Mouse (Mus musculus): ENCODE data around the gene Sycp2. TPM values are rescaled to one million over a fixed set of nuclear protein-coding genes. Genes with fewer than 3 reads are reported as not detected.

The Sycp2 gene
- polyA plus RNA-seq, 1 experiment from 2014 or later = not detected

DNA sequence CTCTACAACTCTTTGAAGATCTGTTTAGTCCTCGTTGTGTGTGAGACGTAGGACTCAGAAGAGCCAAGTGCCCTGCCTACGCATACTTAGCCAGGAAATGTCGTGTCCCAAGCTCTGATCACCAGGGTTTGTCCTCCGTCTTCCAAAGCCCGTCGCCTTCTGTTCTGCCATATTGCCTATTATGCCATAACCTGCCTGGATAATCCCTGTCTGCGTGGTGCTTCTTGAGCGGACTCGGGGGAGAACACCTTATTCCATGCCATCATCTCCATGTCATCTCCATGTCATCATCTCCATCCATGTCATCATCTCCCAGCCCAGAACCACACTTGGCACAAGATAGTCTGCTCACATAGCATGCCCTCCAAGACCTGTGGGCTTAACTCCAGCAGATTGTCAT lies 81.4 kb downstream of the Sycp2 start:
- Histone ChIP-seq H3K36me3 (ENCODE audit: control insufficient read depth, insufficient read depth, low read length) (no peaks in the 10 kb centered on the region), H3K27ac (ENCODE audit: low read length) (no peak overlapping the region), H3K9me3 (ENCODE audit: control insufficient read depth, low read length) (no peaks in the 10 kb centered on the region), H3K4me2 (ENCODE audit: low read depth, low read length) (no peak overlapping the region), H3K27me3 (ENCODE audit: control insufficient read depth, insufficient read depth, low read depth, low read length) (no peaks in the 10 kb centered on the region), H3K4me3 (ENCODE audit: low read length) (no peak overlapping the region), H3K9ac (ENCODE audit: low read length) (no peak overlapping the region), H3K4me1 (replicated peaks; ENCODE audit: control insufficient read depth, insufficient read depth, low read length) (peaks cover 4% of the 10 kb centered on the region; the same call in 1 of the 2 replicates)
- WGBS = 81% methylated on average over 10 of the region's 10 CpGs
- no peak for ATAC-seq (ENCODE audit: low read depth)

DNA sequence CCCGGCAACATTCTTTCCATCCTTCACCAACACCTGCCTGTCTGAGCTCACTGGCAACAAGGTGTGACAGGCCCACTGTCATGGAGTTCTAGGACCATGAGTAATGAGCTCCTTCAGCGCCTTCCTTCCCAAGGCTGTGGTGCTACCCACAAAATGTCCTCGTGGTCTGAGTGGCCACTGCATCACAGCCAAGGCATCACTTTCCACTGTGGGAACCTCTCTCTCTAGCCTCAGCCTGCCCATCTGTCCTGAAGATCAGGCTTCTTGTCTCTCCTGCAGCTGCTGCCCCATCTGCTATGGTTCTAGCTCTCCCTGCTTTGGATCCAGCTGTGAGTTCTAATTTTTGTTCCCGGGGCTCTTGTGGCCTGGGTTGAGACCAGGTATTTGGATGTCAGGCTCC lies 82.7 kb downstream of the Sycp2 start:
- WGBS = 70% methylated on average over 4 of the region's 4 CpGs
- Histone ChIP-seq H3K4me2 (ENCODE audit: low read depth, low read length) (no peak overlapping the region), H3K36me3 (ENCODE audit: control insufficient read depth, insufficient read depth, low read length) (no peaks in the 10 kb centered on the region), H3K4me1 (replicated peaks; ENCODE audit: control insufficient read depth, insufficient read depth, low read length) (peaks cover 4% of the 10 kb centered on the region; the same call in 1 of the 2 replicates), H3K27ac (ENCODE audit: low read length) (no peak overlapping the region), H3K9ac (ENCODE audit: low read length) (no peak overlapping the region), H3K9me3 (ENCODE audit: control insufficient read depth, low read length) (no peaks in the 10 kb centered on the region), H3K27me3 (ENCODE audit: control insufficient read depth, insufficient read depth, low read depth, low read length) (no peaks in the 10 kb centered on the region), H3K4me3 (ENCODE audit: low read length) (no peak overlapping the region)
- ATAC-seq (ENCODE audit: low read depth) = no peak

DNA sequence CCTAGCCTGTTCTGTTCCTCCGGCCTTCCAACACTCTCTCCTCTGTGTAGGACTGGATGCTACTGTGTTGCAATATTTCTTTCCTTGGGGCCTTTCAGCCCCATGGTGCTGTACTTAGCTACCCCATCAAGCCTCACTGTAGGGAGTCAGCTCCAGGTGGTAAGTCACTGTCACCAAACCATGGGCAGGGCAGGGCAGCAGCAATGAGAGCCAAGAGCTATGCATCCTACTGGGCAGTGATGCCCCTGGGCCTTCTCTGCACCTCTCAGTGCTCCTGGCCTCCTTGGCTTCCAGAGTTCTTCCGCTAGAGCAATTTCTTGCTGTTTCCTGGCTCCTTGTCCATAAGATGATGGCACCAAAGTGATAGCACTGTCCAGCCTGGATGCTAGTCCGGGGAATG lies 83.1 kb downstream of the Sycp2 start:
- no peaks in the 10 kb centered on the region for H3K9me3 ChIP-seq (ENCODE audit: control insufficient read depth, low read length)
- H3K36me3 ChIP-seq (ENCODE audit: control insufficient read depth, insufficient read depth, low read length) = no peaks in the 10 kb centered on the region
- no peak overlapping the region for H3K4me2 ChIP-seq (ENCODE audit: low read depth, low read length)
- 82% methylated on average over 3 of the region's 3 CpGs for WGBS
- H3K9ac ChIP-seq (ENCODE audit: low read length) = no peak overlapping the region
- no peaks in the 10 kb centered on the region for H3K27me3 ChIP-seq (ENCODE audit: control insufficient read depth, insufficient read depth, low read depth, low read length)
- no peak for ATAC-seq (ENCODE audit: low read depth)
- H3K27ac ChIP-seq (ENCODE audit: low read length) = no peak overlapping the region
- H3K4me1 ChIP-seq (replicated peaks; ENCODE audit: control insufficient read depth, insufficient read depth, low read length) = peaks cover 4% of the 10 kb centered on the region; the same call in 1 of the 2 replicates
- H3K4me3 ChIP-seq (ENCODE audit: low read length) = no peak overlapping the region

DNA sequence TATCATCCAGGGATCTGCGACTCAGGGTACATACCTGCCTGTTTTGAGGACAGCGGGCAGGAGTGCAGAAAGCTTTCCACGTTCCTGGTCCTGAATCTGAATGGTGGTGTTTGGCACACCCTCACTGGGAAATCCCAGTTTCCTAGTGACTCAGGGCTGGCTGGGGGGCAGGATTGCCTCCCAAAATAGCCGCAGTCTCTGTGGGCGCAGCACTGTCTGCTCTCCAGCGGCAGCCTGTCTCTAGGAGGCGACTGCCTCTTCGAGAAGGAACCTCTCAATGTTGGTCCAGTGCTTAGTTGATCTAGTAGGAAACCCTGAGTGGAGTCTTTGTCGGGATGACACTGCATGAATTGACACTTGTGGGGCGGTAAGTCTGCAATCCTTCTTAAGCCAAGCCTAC lies 86.2 kb downstream of the Sycp2 start:
- no peak for ATAC-seq (ENCODE audit: low read depth)
- Histone ChIP-seq H3K9me3 (ENCODE audit: control insufficient read depth, low read length) (no peaks in the 10 kb centered on the region), H3K27me3 (ENCODE audit: control insufficient read depth, insufficient read depth, low read depth, low read length) (no peaks in the 10 kb centered on the region), H3K9ac (ENCODE audit: low read length) (no peak overlapping the region), H3K4me2 (ENCODE audit: low read depth, low read length) (no peak overlapping the region), H3K4me1 (replicated peaks; ENCODE audit: control insufficient read depth, insufficient read depth, low read length) (no peaks in the 10 kb centered on the region), H3K4me3 (ENCODE audit: low read length) (no peak overlapping the region), H3K36me3 (ENCODE audit: control insufficient read depth, insufficient read depth, low read length) (no peaks in the 10 kb centered on the region), H3K27ac (ENCODE audit: low read length) (no peak overlapping the region)
- WGBS = 76% methylated on average over 10 of the region's 10 CpGs

DNA sequence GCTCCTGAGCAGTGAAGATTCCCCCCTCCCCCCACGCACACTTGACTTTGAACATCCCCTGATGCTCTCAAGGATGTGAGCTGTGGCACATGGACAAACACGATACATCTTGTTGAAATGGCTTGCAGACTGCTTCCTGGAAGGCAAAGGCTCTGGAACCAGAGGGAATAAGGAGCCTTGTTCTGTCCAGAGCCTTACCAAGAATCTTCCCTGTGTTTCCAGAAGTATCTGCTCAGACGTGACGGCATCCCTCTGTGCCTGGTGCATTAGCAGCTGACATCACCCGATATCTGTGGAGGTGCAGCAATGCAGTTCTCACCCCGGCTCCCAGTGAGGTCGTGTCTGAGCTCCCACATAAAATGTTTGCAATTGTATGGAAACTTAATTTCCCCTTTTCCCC lies 87.7 kb downstream of the Sycp2 start:
- WGBS = 61% methylated on average over 7 of the region's 7 CpGs
- no peak for ATAC-seq (ENCODE audit: low read depth)
- H3K9ac ChIP-seq (ENCODE audit: low read length) = no peak overlapping the region
- no peaks in the 10 kb centered on the region for H3K9me3 ChIP-seq (ENCODE audit: control insufficient read depth, low read length)
- no peaks in the 10 kb centered on the region for H3K4me1 ChIP-seq (replicated peaks; ENCODE audit: control insufficient read depth, insufficient read depth, low read length)
- no peak overlapping the region for H3K27ac ChIP-seq (ENCODE audit: low read length)
- H3K27me3 ChIP-seq (ENCODE audit: control insufficient read depth, insufficient read depth, low read depth, low read length) = no peaks in the 10 kb centered on the region
- H3K4me2 ChIP-seq (ENCODE audit: low read depth, low read length) = no peak overlapping the region
- H3K36me3 ChIP-seq (ENCODE audit: control insufficient read depth, insufficient read depth, low read length) = no peaks in the 10 kb centered on the region
- no peak overlapping the region for H3K4me3 ChIP-seq (ENCODE audit: low read length)

DNA sequence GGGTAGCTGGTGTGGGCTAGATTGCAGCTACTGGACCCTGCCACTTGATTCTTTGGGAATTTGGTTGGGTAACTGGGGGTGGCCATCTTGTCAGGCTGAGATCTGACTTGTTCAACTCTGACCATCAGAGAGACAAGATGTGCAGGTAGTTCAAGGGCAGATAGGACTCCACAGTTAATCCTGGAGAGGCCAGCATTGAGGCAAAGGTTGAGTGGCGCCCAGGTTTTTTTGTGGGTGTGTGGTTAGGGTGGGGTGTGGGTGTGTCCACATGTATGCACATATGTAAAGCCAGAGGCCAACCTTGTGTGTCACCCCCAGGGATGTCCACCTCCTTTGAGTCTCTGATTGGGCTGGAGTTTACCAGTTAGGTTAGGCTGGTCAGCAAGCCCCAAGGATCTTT lies 91.2 kb downstream of the Sycp2 start:
- H3K4me3 ChIP-seq (ENCODE audit: low read length) = no peak overlapping the region
- no peaks in the 10 kb centered on the region for H3K27me3 ChIP-seq (ENCODE audit: control insufficient read depth, insufficient read depth, low read depth, low read length)
- no peaks in the 10 kb centered on the region for H3K4me1 ChIP-seq (replicated peaks; ENCODE audit: control insufficient read depth, insufficient read depth, low read length)
- 64% methylated on average over 1 of the region's 1 CpGs for WGBS
- no peaks in the 10 kb centered on the region for H3K9me3 ChIP-seq (ENCODE audit: control insufficient read depth, low read length)
- H3K9ac ChIP-seq (ENCODE audit: low read length) = no peak overlapping the region
- H3K4me2 ChIP-seq (ENCODE audit: low read depth, low read length) = no peak overlapping the region
- no peaks in the 10 kb centered on the region for H3K36me3 ChIP-seq (ENCODE audit: control insufficient read depth, insufficient read depth, low read length)
- ATAC-seq (ENCODE audit: low read depth) = no peak
- H3K27ac ChIP-seq (ENCODE audit: low read length) = no peak overlapping the region

DNA sequence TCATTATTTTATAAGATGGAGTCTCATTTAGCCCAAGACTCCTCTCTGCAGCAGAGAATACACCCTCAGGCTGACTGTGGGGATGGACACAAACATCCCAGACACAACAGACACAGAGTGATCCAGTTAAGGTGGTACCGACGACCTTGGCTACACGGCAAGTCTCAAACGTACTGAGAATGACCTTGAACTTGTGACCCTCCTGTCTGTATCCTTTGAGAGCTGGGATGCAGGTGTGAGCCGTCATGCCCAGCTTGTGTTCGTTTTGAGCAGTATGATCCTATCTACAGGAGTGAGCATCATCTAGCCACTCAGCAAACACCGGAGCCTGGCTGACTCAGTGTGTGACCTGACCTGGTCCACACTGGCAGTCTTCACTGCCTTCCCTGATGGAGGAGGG lies 93.9 kb downstream of the Sycp2 start:
- Histone ChIP-seq H3K4me2 (ENCODE audit: low read depth, low read length) (no peak overlapping the region), H3K27ac (ENCODE audit: low read length) (no peak overlapping the region), H3K27me3 (ENCODE audit: control insufficient read depth, insufficient read depth, low read depth, low read length) (no peaks in the 10 kb centered on the region), H3K9ac (ENCODE audit: low read length) (no peak overlapping the region), H3K4me1 (replicated peaks; ENCODE audit: control insufficient read depth, insufficient read depth, low read length) (no peaks in the 10 kb centered on the region), H3K4me3 (ENCODE audit: low read length) (no peak overlapping the region), H3K36me3 (ENCODE audit: control insufficient read depth, insufficient read depth, low read length) (no peaks in the 10 kb centered on the region), H3K9me3 (ENCODE audit: control insufficient read depth, low read length) (no peaks in the 10 kb centered on the region)
- ATAC-seq (ENCODE audit: low read depth) = no peak
- WGBS = 58% methylated on average over 7 of the region's 7 CpGs

DNA sequence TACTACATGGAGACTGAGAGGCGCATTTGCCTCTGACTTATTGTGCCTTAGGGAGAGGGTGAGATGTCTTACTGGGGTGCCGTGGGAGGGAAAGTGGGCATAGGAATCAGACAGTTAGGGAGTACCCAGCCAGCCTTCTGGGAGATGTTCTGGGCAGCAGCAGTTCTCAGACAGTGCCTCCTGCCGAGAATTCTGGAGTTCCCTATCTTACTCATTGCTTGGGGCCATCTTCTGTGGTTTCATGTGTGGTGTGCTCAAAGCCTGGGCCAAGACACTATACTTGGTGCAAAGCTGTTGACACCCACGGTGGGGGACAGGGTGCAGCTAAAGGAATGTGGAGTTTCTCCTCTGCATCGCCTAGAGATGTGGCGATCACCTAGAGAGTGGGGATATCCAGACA lies 102.8 kb downstream of the Sycp2 start:
- no peak overlapping the region for H3K4me2 ChIP-seq (ENCODE audit: low read depth, low read length)
- H3K4me1 ChIP-seq (replicated peaks; ENCODE audit: control insufficient read depth, insufficient read depth, low read length) = no peaks in the 10 kb centered on the region
- H3K4me3 ChIP-seq (ENCODE audit: low read length) = no peak overlapping the region
- ATAC-seq (ENCODE audit: low read depth) = no peak
- no peak overlapping the region for H3K27ac ChIP-seq (ENCODE audit: low read length)
- no peaks in the 10 kb centered on the region for H3K27me3 ChIP-seq (ENCODE audit: control insufficient read depth, insufficient read depth, low read depth, low read length)
- no peaks in the 10 kb centered on the region for H3K36me3 ChIP-seq (ENCODE audit: control insufficient read depth, insufficient read depth, low read length)
- H3K9me3 ChIP-seq (ENCODE audit: control insufficient read depth, low read length) = no peaks in the 10 kb centered on the region
- 69% methylated on average over 6 of the region's 6 CpGs for WGBS
- H3K9ac ChIP-seq (ENCODE audit: low read length) = no peak overlapping the region

DNA sequence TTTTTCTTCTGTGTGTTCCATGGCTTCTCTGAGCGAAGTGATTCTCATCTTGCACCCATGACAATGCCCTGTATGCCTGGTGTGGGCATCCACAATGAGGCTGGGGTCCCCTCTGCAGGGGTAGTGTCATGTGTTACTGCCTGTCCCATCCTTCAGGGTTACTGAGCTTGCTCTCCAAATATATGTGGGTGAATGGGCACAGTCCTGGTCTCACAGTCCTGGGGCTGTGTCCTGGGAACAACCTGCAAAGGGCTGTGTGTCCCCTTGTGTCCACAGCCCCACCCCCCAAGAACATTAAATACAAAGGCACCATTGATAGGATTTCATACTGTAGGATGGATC lies 103.3 kb downstream of the Sycp2 start:
- Histone ChIP-seq H3K4me1 (replicated peaks; ENCODE audit: control insufficient read depth, insufficient read depth, low read length) (no peaks in the 10 kb centered on the region), H3K27ac (ENCODE audit: low read length) (no peak overlapping the region), H3K9ac (ENCODE audit: low read length) (no peak overlapping the region), H3K9me3 (ENCODE audit: control insufficient read depth, low read length) (no peaks in the 10 kb centered on the region), H3K4me3 (ENCODE audit: low read length) (no peak overlapping the region), H3K27me3 (ENCODE audit: control insufficient read depth, insufficient read depth, low read depth, low read length) (no peaks in the 10 kb centered on the region), H3K36me3 (ENCODE audit: control insufficient read depth, insufficient read depth, low read length) (no peaks in the 10 kb centered on the region), H3K4me2 (ENCODE audit: low read depth, low read length) (no peak overlapping the region)
- 50% methylated on average over 1 of the region's 1 CpGs for WGBS
- ATAC-seq (ENCODE audit: low read depth) = no peak

DNA sequence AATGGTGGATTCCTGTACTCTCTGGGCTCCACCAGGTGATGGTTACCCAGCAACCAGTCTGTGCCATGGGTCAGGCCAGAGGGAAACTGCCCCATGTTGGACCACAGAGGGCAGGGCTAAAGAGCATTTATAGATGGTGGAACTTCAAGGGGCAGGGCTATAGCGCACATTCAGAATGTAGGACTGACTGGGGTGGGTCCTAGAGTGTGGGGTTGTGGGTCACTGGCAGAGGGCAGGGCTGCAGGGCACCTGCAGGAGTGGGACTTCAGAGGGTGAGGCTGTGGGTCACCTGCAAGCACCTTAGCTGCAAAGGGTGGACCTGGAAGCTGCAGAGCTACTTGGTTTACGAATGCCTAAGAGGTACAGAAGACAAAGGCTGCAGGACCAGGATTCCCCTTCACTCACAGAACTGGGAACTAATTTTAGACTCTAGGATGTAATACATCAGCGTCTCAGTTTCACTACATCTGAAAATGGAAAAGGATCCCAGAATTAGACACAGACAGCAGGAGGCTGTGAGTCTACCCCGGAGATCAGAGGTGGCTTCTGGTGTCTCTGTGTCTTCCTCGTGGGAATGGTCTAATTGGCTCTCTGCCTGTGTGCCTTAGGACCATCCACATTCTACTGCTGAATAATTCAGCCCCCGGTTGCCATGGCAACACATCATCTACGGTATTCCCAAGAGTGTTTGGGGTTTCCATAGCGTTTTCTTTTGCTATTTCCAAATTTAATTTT lies 103.9 kb downstream of the Sycp2 start:
- Histone ChIP-seq H3K4me1 (replicated peaks; ENCODE audit: control insufficient read depth, insufficient read depth, low read length) (no peaks in the 10 kb centered on the region), H3K27me3 (ENCODE audit: control insufficient read depth, insufficient read depth, low read depth, low read length) (no peaks in the 10 kb centered on the region), H3K9me3 (ENCODE audit: control insufficient read depth, low read length) (no peaks in the 10 kb centered on the region), H3K36me3 (ENCODE audit: control insufficient read depth, insufficient read depth, low read length) (no peaks in the 10 kb centered on the region), H3K27ac (ENCODE audit: low read length) (no peak overlapping the region), H3K9ac (ENCODE audit: low read length) (no peak overlapping the region), H3K4me3 (ENCODE audit: low read length) (no peak overlapping the region), H3K4me2 (ENCODE audit: low read depth, low read length) (no peak overlapping the region)
- ATAC-seq (ENCODE audit: low read depth) = no peak
- 66% methylated on average over 8 of the region's 8 CpGs for WGBS

Measured in lung, embryonic 16.5 days (tissue).